Mouse (Mus musculus): ENCODE results near the gene Jak1.

DNA sequence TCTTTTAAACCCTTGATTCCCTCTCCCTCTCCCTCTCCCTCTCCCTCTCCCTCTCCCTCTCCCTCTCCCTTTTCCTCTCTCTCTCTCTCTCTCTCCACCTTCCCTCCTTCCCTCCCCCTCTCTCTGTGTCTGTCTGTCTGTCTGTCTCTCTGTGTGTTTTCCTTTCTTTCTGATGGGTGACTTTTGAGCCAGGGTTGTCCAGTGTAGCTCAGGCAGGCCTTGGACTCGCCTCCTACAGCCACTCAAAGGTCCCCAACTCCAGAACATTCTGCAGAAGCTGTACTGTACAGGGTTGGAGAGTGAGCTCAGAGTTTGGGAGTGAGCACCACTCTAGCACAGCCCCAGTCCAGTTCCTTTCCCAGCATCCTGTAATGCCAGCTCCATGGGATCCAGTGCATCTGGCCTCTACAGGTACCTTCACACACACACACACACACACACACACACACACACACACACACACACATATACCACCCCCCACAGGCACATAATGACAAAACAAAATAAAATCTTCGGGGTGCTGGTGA is 20.9 kb upstream of the Jak1 start:
- TF ChIP-seq CTCF (IDR thresholded peaks at IDR 0.05; ENCODE audit: borderline replicate concordance, control insufficient read depth, extremely low read depth, insufficient read depth, low read length, poor library complexity) (no peak), POLR2A (IDR thresholded peaks at IDR 0.05; ENCODE audit: control insufficient read depth, extremely low read depth, insufficient read depth, low read length, poor library complexity) (no peak)

Measured in thymus, adult 2 months (tissue).